Mouse (Mus musculus) limb, embryonic 14.5 days (tissue): ENCODE measurements around the gene Nmt1. TPM values are rescaled to one million over a fixed set of nuclear protein-coding genes. Genes with fewer than 3 reads are reported as not detected.

Source experiments
- ATAC-seq: fragments of 200-750 bp; cut with Nextera tagmentation; 2 replicates; pipeline ENCODE4 v1.8.0; 2017; ENCODE audit warnings: low read depth, moderate number of reproducible peaks, moderate TSS enrichment; ENCODE audit not compliant: low FRiP score
- DNase-seq: peaks from one replicate; pipeline ENCODE4 v3.0.0-alpha.2; 2015; ENCODE audit warnings: low spot score
- H3K27ac ChIP-seq: fragments of 300-500 bp; sonication (generic); replicated peaks from 2 replicates; pipeline ENCODE4 v1.5.1; 2014; ENCODE audit warnings: low read depth, mild to moderate bottlenecking, low read length, moderate library complexity, mixed read lengths
- H3K27me3 ChIP-seq: fragments of 300-500 bp; sonication (generic); 2 replicates; pipeline ENCODE4 v1.6.1; 2014; ENCODE audit warnings: low read length, mixed read lengths; ENCODE audit not compliant: control insufficient read depth, insufficient read depth
- H3K36me3 ChIP-seq: fragments of 300-500 bp; sonication (generic); 2 replicates; pipeline ENCODE4 v1.6.1; 2014; ENCODE audit warnings: mild to moderate bottlenecking, low read length, moderate library complexity, mixed read lengths; ENCODE audit not compliant: control insufficient read depth, insufficient read depth
- H3K4me1 ChIP-seq: fragments of 300-500 bp; sonication (generic); 2 replicates; pipeline ENCODE4 v1.6.1; 2014; ENCODE audit warnings: antibody characterized with exemption, low read length, mixed read lengths; ENCODE audit not compliant: control insufficient read depth, insufficient read depth
- H3K4me2 ChIP-seq: fragments of 300-500 bp; sonication (generic); replicated peaks from 2 replicates; pipeline ENCODE4 v1.6.1; 2014; ENCODE audit warnings: low read depth, mild to moderate bottlenecking, low read length, moderate library complexity; ENCODE audit not compliant: severe bottlenecking
- H3K4me3 ChIP-seq: fragments of 300-500 bp; sonication (generic); replicated peaks from 2 replicates; pipeline ENCODE4 v1.5.1; 2014; ENCODE audit warnings: low read length
- H3K9ac ChIP-seq: fragments of 300-500 bp; sonication (generic); 2 replicates; pipeline ENCODE4 v1.6.1; 2014; ENCODE audit warnings: mild to moderate bottlenecking, low read depth, low read length, moderate library complexity; ENCODE audit not compliant: severe bottlenecking
- H3K9me3 ChIP-seq: fragments of 300-500 bp; sonication (generic); 2 replicates; pipeline ENCODE4 v1.6.1; 2016; ENCODE audit warnings: low read length; ENCODE audit not compliant: control insufficient read depth
- POLR2A ChIP-seq: fragments of 200-500 bp; IDR thresholded peaks from 2 replicates; pipeline ENCODE4 v1.8.0; 2012; ENCODE audit warnings: inconsistent platforms, mild to moderate bottlenecking, moderate library complexity, borderline replicate concordance; ENCODE audit not compliant: insufficient read depth, insufficient read length; ENCODE audit errors: extremely low read depth
- WGBS: fragments of 180-500 bp; shearing (Covaris S2); extraction: QIAGEN DNeasy Blood & Tissue Kit; methylation state at CpG from one replicate; pipeline ENCODE4 v1.1.7; 2014; 5-methylcytosine and 5-hydroxymethylcytosine counted together
- polyA plus RNA-seq, 2 experiments: library from polyadenylated mRNA; depleted of rRNA in 1 of 2; stranded (reverse) in 1 of 2; unstranded in 1 of 2; fragments of >200 nt; fragmentation: Nextera tagmentation in 1 of 2; extraction: Ambion mirVana in 1 of 2; gene quantifications; 2 replicates each; pipeline versions ENCODE4 v1.2.1 to v1.2.3; 2012 to 2014

Gene Nmt1
- polyA plus RNA-seq, 2 experiments = 45.9 to 50.2 TPM

- 0 out of 2 replicates have a peak, but pooled peaks have one; percentile 28 for ATAC-seq
- no peak for TF ChIP-seq POLR2A
- Histone ChIP-seq H3K4me3 (no peak overlapping the region), H3K27ac (no peak overlapping the region), H3K9ac (no peak overlapping the region), H3K4me2 (no peak overlapping the region), H3K9me3 (no peaks in the 10 kb centered on the region), H3K4me1 (peaks cover 10% of the 10 kb centered on the region; the same call in 1 of the 2 replicates), H3K27me3 (no peaks in the 10 kb centered on the region), H3K36me3 (no peaks in the 10 kb centered on the region)
- DNase-seq = no peak
- WGBS = 64% methylated on average over 20 of the region's 20 CpGs
These were observed 66.2 kb downstream of the Nmt1 start for GRCm38 (mm10) chr11:103093862-103094833.

- Histone ChIP-seq H3K27ac (no peak overlapping the region), H3K36me3 (no peaks in the 10 kb centered on the region), H3K9me3 (no peaks in the 10 kb centered on the region), H3K4me2 (no peak overlapping the region), H3K4me3 (no peak overlapping the region), H3K4me1 (peaks cover 10% of the 10 kb centered on the region; the same call in 1 of the 2 replicates), H3K9ac (no peak overlapping the region), H3K27me3 (peaks cover under 1% of the 10 kb centered on the region; the same call in 1 of the 2 replicates)
- no peak for TF ChIP-seq POLR2A
- 61% methylated on average over 9 of the region's 9 CpGs for WGBS
- DNase-seq (no peak), ATAC-seq (no peak)
These were observed 67.2 kb downstream of the Nmt1 start for GRCm38 (mm10) chr11:103095107-103095670.

- Histone ChIP-seq H3K4me2 (no peak overlapping the region), H3K27me3 (peaks cover 5% of the 10 kb centered on the region; the same call in 1 of the 2 replicates), H3K27ac (no peak overlapping the region), H3K36me3 (no peaks in the 10 kb centered on the region), H3K4me1 (peaks cover 10% of the 10 kb centered on the region; the same call in 1 of the 2 replicates), H3K4me3 (no peak overlapping the region), H3K9me3 (no peaks in the 10 kb centered on the region), H3K9ac (no peak overlapping the region)
- no peak for ATAC-seq
- WGBS = 82% methylated on average over 6 of the region's 6 CpGs
- no peak for TF ChIP-seq POLR2A
- DNase-seq = no peak
These were observed 67.8 kb downstream of the Nmt1 start for GRCm38 (mm10) chr11:103095801-103096200.

- TF ChIP-seq POLR2A = no peak
- Histone ChIP-seq H3K4me3 (no peak overlapping the region; the same call in 1 of the 2 replicates), H3K27ac (peak overlapping the region; percentile 39; the same call in 1 of the 2 replicates), H3K9ac (no peak overlapping the region), H3K4me1 (peaks cover 17% of the 10 kb centered on the region), H3K36me3 (no peaks in the 10 kb centered on the region), H3K4me2 (peak overlapping the region; percentile 24), H3K9me3 (no peaks in the 10 kb centered on the region), H3K27me3 (peaks cover 9% of the 10 kb centered on the region; the same call in 1 of the 2 replicates)
- WGBS = 21% methylated on average over 22 of the region's 22 CpGs
- ATAC-seq (no peak), DNase-seq (peak; percentile 24)
These were observed 69.2 kb downstream of the Nmt1 start for GRCm38 (mm10) chr11:103096979-103097894.
